Mouse (Mus musculus) lung, adult 2 months (tissue): ENCODE data around the gene Fhad1.

Experiments
- CTCF ChIP-seq: fragments of 200-500 bp; IDR thresholded peaks from 2 replicates; pipeline ENCODE4 v1.5.1; 2011; ENCODE audit warnings: mild to moderate bottlenecking, low read length, control low read depth; ENCODE audit not compliant: insufficient read depth
- POLR2A ChIP-seq: fragments of 200-500 bp; IDR thresholded peaks from 2 replicates; pipeline ENCODE4 v1.6.1; 2011; ENCODE audit warnings: low read depth, mild to moderate bottlenecking, control low read depth, low read length, borderline replicate concordance; ENCODE audit errors: extremely low read depth

DNA sequence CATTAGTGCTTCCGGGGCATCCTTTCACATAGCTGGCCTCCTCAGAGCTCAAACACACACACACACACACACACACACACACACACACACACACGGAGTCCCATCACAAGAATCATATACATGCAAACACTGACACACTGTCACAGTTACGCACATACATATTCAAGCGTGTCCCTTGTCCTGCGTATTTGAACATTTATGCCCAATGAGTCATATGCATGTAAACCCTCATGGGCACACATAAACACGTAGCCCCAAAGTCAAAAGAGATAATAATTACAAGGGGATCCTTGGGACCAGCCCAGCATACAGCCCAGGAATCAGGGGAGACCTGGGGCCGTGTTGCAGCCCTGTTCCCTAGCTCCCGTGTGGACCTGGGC lies 112.4 kb downstream of the Fhad1 start:
- no peak for TF ChIP-seq CTCF
- no peak for TF ChIP-seq POLR2A
